Mouse (Mus musculus) embryonic facial prominence, embryonic 11.5 days (tissue): ENCODE measurements around the gene Ptprh. TPM values are rescaled to one million over a fixed set of nuclear protein-coding genes. Genes with fewer than 3 reads are reported as not detected.

ENCODE experiments used
- ATAC-seq: fragments of 200-750 bp; cut with Nextera tagmentation; replicated peaks from 2 replicates; pipeline ENCODE4 v1.8.0; 2017; ENCODE audit warnings: low read depth; ENCODE audit not compliant: insufficient number of reproducible peaks, low FRiP score, low TSS enrichment
- DNase-seq: peaks from one replicate; pipeline ENCODE4 v3.0.0-alpha.2; 2015; ENCODE audit warnings: low spot score
- H3K27ac ChIP-seq: fragments of 300-500 bp; sonication (generic); replicated peaks from 2 replicates; pipeline ENCODE4 v1.5.1; 2014; ENCODE audit warnings: mild to moderate bottlenecking, low read depth, low read length, control low read depth
- H3K27me3 ChIP-seq: fragments of 300-500 bp; sonication (generic); 2 replicates; pipeline ENCODE4 v1.6.1; 2014; ENCODE audit warnings: mild to moderate bottlenecking, low read length, moderate library complexity, mixed read lengths; ENCODE audit not compliant: control insufficient read depth, insufficient read depth
- H3K36me3 ChIP-seq: fragments of 300-500 bp; sonication (generic); replicated peaks from 2 replicates; pipeline ENCODE4 v1.6.1; 2014; ENCODE audit warnings: low read depth, mild to moderate bottlenecking, low read length, moderate library complexity, mixed read lengths; ENCODE audit not compliant: control insufficient read depth, insufficient read depth
- H3K4me1 ChIP-seq: fragments of 300-500 bp; sonication (generic); 2 replicates; pipeline ENCODE4 v1.6.1; 2014; ENCODE audit warnings: low read length, mixed read lengths; ENCODE audit not compliant: control insufficient read depth, insufficient read depth
- H3K4me2 ChIP-seq: fragments of 300-500 bp; sonication (generic); 2 replicates; pipeline ENCODE4 v1.6.1; 2014; ENCODE audit warnings: low read depth, mild to moderate bottlenecking, control low read depth, low read length, moderate library complexity
- H3K4me3 ChIP-seq: fragments of 300-500 bp; sonication (generic); 2 replicates; pipeline ENCODE4 v1.5.1; 2014; ENCODE audit warnings: low read depth, low read length, control low read depth
- H3K9ac ChIP-seq: fragments of 300-500 bp; sonication (generic); replicated peaks from 2 replicates; pipeline ENCODE4 v1.6.1; 2014; ENCODE audit warnings: mild to moderate bottlenecking, control low read depth, low read length
- H3K9me3 ChIP-seq: fragments of 300-500 bp; sonication (generic); replicated peaks from 2 replicates; pipeline ENCODE4 v1.6.1; 2016; ENCODE audit warnings: mild to moderate bottlenecking, low read length, inconsistent platforms, mixed read lengths; ENCODE audit not compliant: control insufficient read depth
- WGBS: fragments of 180-500 bp; shearing (Covaris S2); extraction: QIAGEN DNeasy Blood & Tissue Kit; methylation state at CpG from one replicate; pipeline ENCODE4 v1.1.7; 2014; 5-methylcytosine and 5-hydroxymethylcytosine counted together
- polyA plus RNA-seq: library from polyadenylated mRNA; unstranded; fragments of >200 nt; fragmentation: Nextera tagmentation; extraction: Ambion mirVana; gene quantifications from 2 replicates; pipeline ENCODE4 v1.2.1, GENCODE M21; 2014

Gene Ptprh
- polyA plus RNA-seq: not detected in 2 replicates

DNA sequence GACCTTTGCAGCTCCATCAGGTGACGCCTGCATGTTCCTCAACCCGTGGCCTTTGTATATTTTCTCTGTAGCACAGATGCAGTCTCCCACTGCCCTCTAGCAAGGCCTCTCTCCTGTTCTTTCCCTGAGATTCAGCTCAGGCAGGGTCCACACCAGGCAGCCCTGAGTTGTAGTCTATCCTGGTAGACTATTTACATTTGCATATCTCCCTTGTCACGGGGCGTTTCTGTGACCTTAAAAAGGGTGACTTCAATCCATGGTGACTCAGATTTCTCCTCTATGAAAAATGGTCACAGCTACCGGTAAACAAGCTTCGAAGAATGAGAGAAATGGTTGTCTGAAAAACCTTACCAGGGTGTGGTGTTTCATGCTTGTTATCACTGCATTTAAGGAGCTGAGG, at the start of gene Ptprh:
TSS of gene Ptprh (minus strand) at position 169 of the 400 bp plus-strand sequence.
- no peak for DNase-seq
- Histone ChIP-seq H3K9ac (no peak within 1 kb of the TSS), H3K4me3 (no peak within 1 kb of the TSS), H3K9me3 (no peaks in the 10 kb centered on the region), H3K27me3 (no peaks in the 10 kb centered on the region), H3K4me2 (no peak within 1 kb of the TSS), H3K36me3 (no peaks in the 10 kb centered on the region), H3K27ac (no peak within 1 kb of the TSS), H3K4me1 (no peaks in the 10 kb centered on the region)
- 78% methylated on average over 6 of the region's 6 CpGs for WGBS
- ATAC-seq: no peak

DNA sequence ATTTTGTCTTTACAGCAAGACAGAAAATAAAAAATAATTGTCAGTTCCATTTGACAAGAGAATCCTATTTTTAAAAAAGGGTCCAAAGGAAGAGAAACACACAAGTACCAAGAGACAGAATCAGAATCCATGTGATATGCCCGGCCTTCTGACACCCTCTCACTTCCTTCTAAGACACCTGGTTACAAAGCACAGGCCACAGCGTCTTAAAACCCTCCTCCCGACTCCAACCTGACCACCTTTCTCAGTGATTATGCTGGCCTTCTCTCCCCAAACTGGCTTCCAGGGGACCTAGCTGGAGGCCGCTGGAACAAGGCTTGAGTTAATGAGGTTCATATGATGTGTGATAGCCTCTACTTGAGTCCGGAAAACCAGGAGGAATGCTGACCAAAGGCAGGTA, 49.5 kb upstream of the Ptprh start:
- H3K27me3 ChIP-seq: no peaks in the 10 kb centered on the region
- no peak overlapping the region for H3K4me3 ChIP-seq
- no peak overlapping the region for H3K9ac ChIP-seq
- H3K4me2 ChIP-seq: no peak overlapping the region
- ATAC-seq: no peak
- H3K4me1 ChIP-seq: peaks cover 7% of the 10 kb centered on the region
- no peaks in the 10 kb centered on the region for H3K36me3 ChIP-seq
- DNase-seq: no peak
- H3K27ac ChIP-seq: no peak overlapping the region
- 74% methylated on average over 5 of the region's 5 CpGs for WGBS
- no peaks in the 10 kb centered on the region for H3K9me3 ChIP-seq

- no peaks in the 10 kb centered on the region for H3K36me3 ChIP-seq
- no peak overlapping the region for H3K4me3 ChIP-seq
- no peak overlapping the region for H3K9ac ChIP-seq
- H3K4me2 ChIP-seq: no peak overlapping the region
- peaks cover 6% of the 10 kb centered on the region for H3K4me1 ChIP-seq
- H3K27ac ChIP-seq: no peak overlapping the region
- H3K9me3 ChIP-seq: no peaks in the 10 kb centered on the region
- ATAC-seq (no peak), DNase-seq (no peak)
- 87% methylated on average over 5 of the region's 5 CpGs for WGBS
- no peaks in the 10 kb centered on the region for H3K27me3 ChIP-seq
Observed at GRCm38 (mm10) chr7:4652726-4653125, 48.9 kb upstream of the Ptprh start.

DNA sequence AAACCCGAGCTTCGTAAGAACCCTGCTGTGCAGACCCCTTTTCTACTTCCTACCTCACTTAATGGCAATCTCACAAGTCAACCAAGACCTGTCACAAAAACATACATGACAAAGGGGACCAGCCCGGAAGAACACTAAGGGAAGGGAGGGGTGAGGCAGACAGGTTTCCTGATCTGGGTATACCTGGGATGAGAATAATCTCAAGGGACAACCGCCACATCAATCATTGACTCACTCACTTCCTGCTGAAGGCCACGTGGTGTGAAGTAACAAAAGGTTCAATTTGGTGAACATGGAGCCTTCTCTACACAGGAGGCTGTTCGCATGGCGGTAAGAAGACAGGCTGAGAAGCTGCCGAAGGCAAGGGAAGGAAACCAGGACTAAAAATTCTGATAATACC, 47.7 kb upstream of the Ptprh start:
- ATAC-seq (no peak), DNase-seq (no peak)
- H3K4me1 ChIP-seq: peaks cover 2% of the 10 kb centered on the region; the same call in 1 of the 2 replicates
- 85% methylated on average over 8 of the region's 8 CpGs for WGBS
- H3K36me3 ChIP-seq: no peaks in the 10 kb centered on the region
- no peaks in the 10 kb centered on the region for H3K27me3 ChIP-seq
- H3K4me2 ChIP-seq: no peak overlapping the region
- H3K27ac ChIP-seq: no peak overlapping the region
- H3K4me3 ChIP-seq: no peak overlapping the region
- H3K9ac ChIP-seq: no peak overlapping the region
- no peaks in the 10 kb centered on the region for H3K9me3 ChIP-seq

DNA sequence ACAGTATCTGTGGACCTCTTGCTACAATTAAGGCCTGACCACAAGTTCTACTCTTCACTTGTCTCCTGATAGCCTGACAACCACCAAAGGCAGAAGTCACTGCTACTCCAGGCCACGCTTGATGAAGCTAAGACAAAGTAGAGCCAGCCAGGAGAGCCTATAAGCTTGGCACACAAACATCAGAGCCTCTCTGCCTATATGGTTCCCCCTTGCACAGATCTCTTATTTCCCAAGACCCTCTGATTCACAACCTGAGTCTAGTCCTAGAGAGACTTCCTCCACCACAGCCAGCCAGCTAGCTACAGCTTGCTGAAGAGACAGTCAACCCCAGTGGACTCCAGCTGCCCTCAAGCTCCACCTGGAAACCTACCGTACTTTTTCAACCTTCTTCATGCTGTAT, 44.2 kb upstream of the Ptprh start:
- ATAC-seq: no peak

DNA sequence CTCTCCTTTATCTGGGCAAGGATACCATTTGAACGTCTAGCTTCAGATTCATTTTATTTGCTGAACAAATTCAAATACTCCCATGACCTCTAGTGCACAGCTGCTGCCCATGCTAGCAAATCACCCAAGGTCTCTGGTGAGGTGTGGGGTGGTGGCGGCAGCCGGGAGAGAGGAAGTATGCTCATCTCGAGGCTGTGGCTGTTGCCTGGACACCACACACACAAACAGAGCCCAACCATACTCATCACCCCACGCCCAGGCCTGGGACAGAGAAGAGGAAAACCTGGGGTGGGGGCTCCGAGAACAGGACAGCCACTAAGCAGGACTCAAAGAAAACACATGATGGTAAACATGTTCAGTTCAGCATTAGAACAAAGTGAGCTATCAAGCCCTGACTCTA, 43.5 kb upstream of the Ptprh start:
- Histone ChIP-seq H3K9ac (no peak overlapping the region), H3K9me3 (no peaks in the 10 kb centered on the region), H3K4me1 (no peaks in the 10 kb centered on the region), H3K36me3 (peaks cover 5% of the 10 kb centered on the region), H3K4me2 (no peak overlapping the region), H3K4me3 (no peak overlapping the region), H3K27ac (no peak overlapping the region), H3K27me3 (no peaks in the 10 kb centered on the region)
- 77% methylated on average over 6 of the region's 6 CpGs for WGBS
- ATAC-seq (no peak), DNase-seq (no peak)

More for the DNA sequence above, 44.2 kb upstream of the Ptprh start:
- DNase-seq: no peak
- Histone ChIP-seq H3K36me3 (peaks cover 5% of the 10 kb centered on the region), H3K4me3 (no peak overlapping the region), H3K4me1 (no peaks in the 10 kb centered on the region), H3K9me3 (no peaks in the 10 kb centered on the region), H3K27ac (no peak overlapping the region), H3K27me3 (no peaks in the 10 kb centered on the region), H3K9ac (no peak overlapping the region), H3K4me2 (no peak overlapping the region)
- WGBS: 89% methylated on average over 2 of the region's 2 CpGs

GRCm38 (mm10) chr7:4646806-4647205, 43.0 kb upstream of the Ptprh start:
- WGBS: 84% methylated on average over 3 of the region's 3 CpGs
- ATAC-seq (no peak), DNase-seq (no peak)
- no peaks in the 10 kb centered on the region for H3K9me3 ChIP-seq
- no peaks in the 10 kb centered on the region for H3K27me3 ChIP-seq
- no peak overlapping the region for H3K9ac ChIP-seq
- H3K4me3 ChIP-seq: no peak overlapping the region
- H3K27ac ChIP-seq: no peak overlapping the region
- H3K4me2 ChIP-seq: no peak overlapping the region; the same call in 1 of the 2 replicates
- no peaks in the 10 kb centered on the region for H3K4me1 ChIP-seq
- peaks cover 5% of the 10 kb centered on the region for H3K36me3 ChIP-seq

- no peak overlapping the region for H3K27ac ChIP-seq
- H3K4me2 ChIP-seq: no peak overlapping the region
- DNase-seq (no peak), ATAC-seq (no peak)
- H3K36me3 ChIP-seq: peaks cover 16% of the 10 kb centered on the region
- H3K4me3 ChIP-seq: no peak overlapping the region
- H3K9ac ChIP-seq: no peak overlapping the region
- H3K27me3 ChIP-seq: no peaks in the 10 kb centered on the region
- H3K4me1 ChIP-seq: no peaks in the 10 kb centered on the region
- WGBS: 84% methylated on average over 6 of the region's 6 CpGs
- H3K9me3 ChIP-seq: no peaks in the 10 kb centered on the region
Observed at GRCm38 (mm10) chr7:4643225-4643624, 39.4 kb upstream of the Ptprh start.
